Mouse (Mus musculus) bone marrow, adult 2 months (tissue): Measurements from ENCODE around the gene Phka2. TPM values are rescaled to one million over a fixed set of nuclear protein-coding genes. Genes with fewer than 3 reads are reported as not detected.

Experiments used
- H3K27ac ChIP-seq: fragments of 200-500 bp; 2 replicates; pipeline ENCODE4 v1.5.1; 2012; ENCODE audit warnings: low read depth, mild to moderate bottlenecking, control low read depth, inconsistent platforms, low read length; ENCODE audit not compliant: control insufficient read depth, poor library complexity, insufficient read depth
- H3K4me1 ChIP-seq: fragments of 200-500 bp; 2 replicates; pipeline ENCODE4 v1.6.1; 2011; ENCODE audit warnings: low read length; ENCODE audit not compliant: control insufficient read depth, insufficient read depth
- H3K4me3 ChIP-seq: fragments of 200-500 bp; replicated peaks from 2 replicates; pipeline ENCODE3; 2011; ENCODE audit warnings: mild to moderate bottlenecking, low read depth, low read length, control low read depth; ENCODE audit not compliant: control insufficient read depth
- CTCF ChIP-seq: fragments of 200-500 bp; IDR thresholded peaks from 2 replicates; pipeline ENCODE4 v1.5.1; 2011; ENCODE audit warnings: low read length, control low read depth; ENCODE audit not compliant: control insufficient read depth, insufficient read depth
- POLR2A ChIP-seq: fragments of 200-500 bp; IDR thresholded peaks from 2 replicates; pipeline ENCODE4 v1.6.1; 2011; ENCODE audit warnings: low read depth, mild to moderate bottlenecking, control low read depth, low read length, borderline replicate concordance; ENCODE audit not compliant: control insufficient read depth
- WGBS: fragments of 180-500 bp; shearing (Covaris S2); methylation state at CpG from one replicate; pipeline ENCODE4 v1.1.7; 2018; 5-methylcytosine and 5-hydroxymethylcytosine counted together
- polyA plus RNA-seq: library from polyadenylated mRNA; stranded (reverse); fragments of >200 nt; gene quantifications from 2 replicates; pipeline ENCODE4 v1.2.4, GENCODE M21; 2011; ENCODE audit warnings: low replicate concordance; ENCODE audit not compliant: missing spikeins, insufficient read depth, insufficient read length

Phka2 gene
- polyA plus RNA-seq, 1 experiment = 21.6 TPM

- Histone ChIP-seq H3K27ac (no peak overlapping the region), H3K4me1 (no peaks in the 10 kb centered on the region), H3K4me3 (no peak overlapping the region)
- WGBS = 29% methylated on average over 3 of the region's 3 CpGs
- no peak for TF ChIP-seq POLR2A
- TF ChIP-seq CTCF = peak; percentile 46; the same call in 1 of the 2 replicates
Observed at GRCm38 (mm10) chrX:160609849-160610248, 107.9 kb downstream of the Phka2 start.

- 76% methylated on average over 2 of the region's 2 CpGs for WGBS
- H3K4me1 ChIP-seq = no peaks in the 10 kb centered on the region
- H3K27ac ChIP-seq = no peak overlapping the region
- no peak for TF ChIP-seq POLR2A
- no peak for TF ChIP-seq CTCF
- H3K4me3 ChIP-seq = no peak overlapping the region
Observed at GRCm38 (mm10) chrX:160610482-160610881, 108.5 kb downstream of the Phka2 start.

GRCm38 (mm10) chrX:160610882-160611644 lies 109.1 kb downstream of the Phka2 start:
- Histone ChIP-seq H3K4me3 (no peak overlapping the region), H3K4me1 (no peaks in the 10 kb centered on the region), H3K27ac (no peak overlapping the region)
- WGBS = 63% methylated on average over 4 of the region's 4 CpGs
- TF ChIP-seq POLR2A (no peak), CTCF (no peak)

Other genes with a start within 250 kb of the Phka2 start
- 0.38 TPM in 1 of 2 replicates, not detected in the other for gene Adgrg2, start 111.5 kb upstream of the Phka2 start, polyA plus RNA-seq
- gene Ppef1, start 233.6 kb downstream of the Phka2 start, polyA plus RNA-seq = not detected in 2 replicates